Mouse (Mus musculus): Measurements from ENCODE around the gene Pdp2. TPM values are rescaled to one million over a fixed set of nuclear protein-coding genes. Genes with fewer than 3 reads are reported as not detected.
A peak's percentile ranks its signal among the peaks of the same experiment; 100 is the strongest.

The Pdp2 gene
- total RNA-seq, 4 experiments from 2014 or later = 24.1 to 44.1 (median 34.9) TPM

GRCm38 (mm10) chr8:104595773-104596536 lies 4.7 kb downstream of the Pdp2 start:
- no peak for DNase-seq (ENCODE audit: low spot score)

GRCm38 (mm10) chr8:104597656-104598055 lies 6.4 kb downstream of the Pdp2 start:
- DNase-seq (ENCODE audit: low spot score) = no peak

- DNase-seq (ENCODE audit: low spot score) = no peak
Observed at GRCm38 (mm10) chr8:104598496-104598895, 7.2 kb downstream of the Pdp2 start.

DNA sequence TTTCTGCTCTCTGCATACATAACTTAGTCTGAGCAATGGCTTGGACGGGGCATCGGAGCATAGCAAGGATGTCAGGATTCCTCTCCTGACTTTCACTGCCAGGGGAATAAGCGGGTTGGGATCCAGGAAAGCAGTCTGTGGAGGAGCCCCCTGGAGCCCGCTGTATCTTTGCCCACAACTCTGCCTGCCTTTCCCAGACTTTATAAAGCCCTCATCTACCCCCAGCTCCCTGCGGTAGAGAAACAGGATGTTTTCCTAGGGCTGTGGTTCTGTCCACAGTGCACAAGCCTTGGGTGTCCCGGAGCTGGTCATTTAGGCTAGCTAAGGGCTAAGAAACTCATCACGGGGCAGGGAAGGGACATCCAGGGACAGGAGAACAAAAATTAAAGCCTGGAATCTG lies 10.1 kb downstream of the Pdp2 start:
- no peak for DNase-seq (ENCODE audit: low spot score)

- DNase-seq (ENCODE audit: low spot score) = no peak
Observed at GRCm38 (mm10) chr8:104601941-104602371, 10.7 kb downstream of the Pdp2 start.

DNA sequence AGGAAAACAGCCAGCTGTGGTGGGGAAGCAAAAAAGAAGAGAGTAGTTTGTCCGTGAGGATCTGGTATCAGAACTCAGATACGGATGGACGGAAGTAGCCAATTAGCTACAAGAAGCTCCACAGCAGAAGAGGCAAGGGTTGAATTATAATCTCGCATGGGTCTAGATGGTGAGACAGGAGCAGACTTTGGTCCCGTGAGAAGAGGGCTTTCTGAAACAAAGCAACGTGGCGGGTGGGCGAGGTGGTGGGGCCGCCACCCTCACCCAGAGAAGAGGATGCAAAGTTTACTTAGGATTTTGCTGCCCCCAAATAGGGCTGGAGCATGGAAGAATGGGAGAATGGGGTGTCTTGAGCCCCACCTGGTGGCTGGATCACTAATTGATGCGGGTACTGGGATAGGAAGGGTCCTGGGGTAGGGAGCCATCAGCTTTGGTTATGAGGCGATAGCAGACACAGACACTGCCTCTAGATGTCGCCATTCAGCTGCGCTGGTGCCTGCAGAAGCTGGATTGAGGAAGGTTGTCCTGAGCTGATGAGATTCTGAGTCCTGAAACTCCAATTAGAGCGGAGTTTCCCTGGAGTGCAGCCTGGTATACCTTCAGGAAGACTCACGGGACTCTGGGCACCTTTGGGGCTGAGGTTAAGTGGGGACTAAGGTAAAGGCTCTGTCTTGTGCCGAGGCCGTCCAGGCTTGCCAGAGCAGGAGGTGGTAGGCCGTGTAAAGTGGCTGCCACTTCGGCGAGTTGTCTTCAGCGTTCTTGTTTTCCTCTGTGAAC lies 11.4 kb downstream of the Pdp2 start:
- DNase-seq (ENCODE audit: low spot score) = peak; percentile 89

- DNase-seq (ENCODE audit: low spot score) = no peak
Observed at GRCm38 (mm10) chr8:104603245-104603593, 12.0 kb downstream of the Pdp2 start.

DNA sequence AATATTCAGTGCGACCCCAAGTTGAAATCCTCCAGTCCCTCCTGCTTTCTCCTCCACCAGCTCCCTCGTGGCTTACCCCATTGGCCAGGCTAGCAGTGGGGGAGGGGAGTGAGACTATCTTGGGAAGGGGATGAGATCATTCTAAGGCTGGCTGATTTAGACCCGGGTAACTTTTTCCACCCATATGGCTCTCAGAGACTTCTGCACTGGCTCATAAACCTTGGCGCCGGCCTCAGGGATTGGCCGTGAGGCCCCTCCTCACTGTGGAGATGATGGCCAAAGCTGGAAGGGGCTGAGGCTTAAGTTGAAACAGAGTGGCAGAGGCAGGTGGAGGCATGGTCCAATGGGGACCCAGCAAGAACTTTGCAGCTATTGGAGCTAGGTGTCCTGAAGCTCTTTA lies 15.1 kb downstream of the Pdp2 start:
- no peak for DNase-seq (ENCODE audit: low spot score)

DNA sequence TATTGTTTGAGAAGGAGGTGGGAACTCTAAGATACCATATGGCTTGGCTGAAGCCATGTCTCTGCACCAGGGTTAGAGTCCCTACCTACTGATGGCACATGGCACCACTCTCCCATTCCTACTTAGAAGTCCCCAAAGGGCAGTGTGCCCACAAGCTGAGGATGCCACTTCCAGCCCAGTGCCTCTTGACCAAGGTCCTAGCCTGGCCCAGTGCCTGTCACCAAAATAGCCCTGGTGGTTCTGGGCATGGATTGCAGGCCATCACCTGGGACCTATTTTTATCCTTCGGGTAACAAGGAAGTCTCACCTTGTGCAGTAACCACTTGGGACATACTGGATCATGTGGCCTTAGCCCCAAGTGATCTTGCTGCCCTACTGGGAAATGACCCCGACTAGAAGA lies 16.7 kb downstream of the Pdp2 start:
- DNase-seq (ENCODE audit: low spot score) = peak; percentile 78

DNA sequence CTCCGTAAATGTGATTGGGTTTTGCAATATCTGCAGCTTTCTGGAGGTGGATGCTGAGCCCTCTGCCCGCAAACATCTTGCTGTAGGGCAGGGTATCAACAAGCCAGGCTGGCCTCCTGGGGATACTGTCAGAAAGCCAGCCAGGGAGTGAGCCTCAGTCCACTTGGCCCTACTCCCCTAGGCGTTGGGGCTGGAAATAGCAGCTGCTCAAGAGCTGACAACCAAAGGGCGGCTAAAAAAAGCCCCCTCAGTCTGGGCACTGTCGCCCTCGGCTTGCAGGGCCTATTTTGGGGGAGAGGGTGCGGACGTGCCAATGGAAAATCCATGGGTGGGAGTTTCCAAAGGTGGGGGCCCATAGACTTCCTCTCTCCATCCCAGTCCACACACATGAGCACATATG lies 18.0 kb downstream of the Pdp2 start:
- DNase-seq (ENCODE audit: low spot score) = no peak

GRCm38 (mm10) chr8:104610185-104610766 lies 19.0 kb downstream of the Pdp2 start:
- DNase-seq (ENCODE audit: low spot score) = peak; percentile 78

GRCm38 (mm10) chr8:104611613-104612012 lies 20.4 kb downstream of the Pdp2 start:
- no peak for DNase-seq (ENCODE audit: low spot score)

DNA sequence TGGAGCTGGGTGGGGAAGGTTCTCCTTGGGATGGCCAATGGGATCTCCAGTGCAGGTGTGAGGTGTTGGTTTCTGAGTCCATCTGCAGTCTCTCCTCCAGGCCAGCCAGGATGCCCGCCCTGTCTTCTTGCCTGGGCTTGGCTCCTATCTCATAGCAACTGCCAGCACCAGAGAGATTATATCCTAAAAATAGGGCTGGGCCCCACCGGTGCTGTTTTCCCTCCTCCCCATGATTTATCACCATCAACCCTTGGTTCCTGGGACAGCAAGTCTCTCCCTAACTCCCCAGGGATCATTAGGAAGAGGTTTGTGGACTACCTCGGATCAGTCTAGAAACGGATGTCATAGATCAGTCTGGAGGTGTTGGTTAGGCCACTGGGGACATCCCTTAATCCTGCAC lies 21.9 kb downstream of the Pdp2 start:
- DNase-seq (ENCODE audit: low spot score) = no peak

- DNase-seq (ENCODE audit: low spot score) = no peak
Observed at GRCm38 (mm10) chr8:104620765-104621164, 29.5 kb downstream of the Pdp2 start.

DNA sequence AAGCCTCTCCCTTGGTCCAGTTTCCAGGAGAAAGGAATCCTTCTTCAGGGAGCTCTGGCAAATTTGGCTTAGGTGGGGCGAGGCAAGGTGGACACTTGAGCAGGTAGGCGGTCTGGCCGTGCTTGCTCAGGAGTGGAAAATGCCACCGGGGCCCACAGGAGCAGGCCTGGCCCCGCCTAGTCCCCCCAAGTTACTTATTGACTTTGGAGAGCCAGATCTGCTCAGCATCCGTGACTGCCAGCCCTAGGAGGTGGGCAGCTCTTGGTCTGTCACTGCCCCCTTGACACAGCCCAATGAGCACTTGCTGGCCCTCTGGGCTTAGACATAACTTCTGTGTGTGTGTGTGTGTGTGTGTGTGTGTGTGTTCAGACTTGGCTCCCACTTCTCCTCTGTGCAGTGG lies 32.9 kb downstream of the Pdp2 start, which contains the start of gene Cdh16:
Cdh16 (minus strand) TSS at position 236 of the 400 bp plus-strand sequence.
- no peak for DNase-seq (ENCODE audit: low spot score)

DNA sequence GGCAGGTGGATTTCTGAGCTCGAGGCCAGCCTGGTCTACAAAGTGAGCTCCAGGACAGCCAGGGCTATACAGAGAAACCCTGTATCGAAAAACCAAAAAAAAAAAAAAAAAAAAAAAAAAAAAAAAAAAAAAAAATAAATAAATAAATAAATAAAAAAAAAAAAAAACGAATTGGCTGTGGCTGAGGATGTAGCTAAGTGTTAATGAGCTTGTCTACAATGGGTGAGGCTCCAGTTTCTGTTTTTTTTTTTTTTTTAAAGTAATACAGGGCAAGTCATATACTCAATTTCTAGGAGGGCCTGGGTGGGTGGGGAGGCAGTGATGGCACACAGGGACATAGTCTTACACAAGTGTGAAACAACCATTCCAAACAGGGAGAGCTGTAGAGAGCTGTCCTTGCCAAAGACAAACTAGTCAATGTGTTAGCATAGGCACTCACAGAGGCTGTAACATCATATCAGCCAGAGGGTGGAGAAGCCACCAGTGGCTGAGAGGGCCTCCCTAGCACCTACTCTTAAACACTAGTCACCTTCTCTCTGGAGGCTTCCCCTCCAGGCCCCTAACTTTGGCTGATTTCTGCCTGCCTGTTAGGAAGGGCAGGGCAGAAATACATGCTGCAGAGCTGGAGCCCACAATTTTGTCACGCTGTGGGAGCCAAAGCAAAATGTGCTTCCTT lies 36.0 kb downstream of the Pdp2 start:
- no peak for DNase-seq (ENCODE audit: low spot score)

DNA sequence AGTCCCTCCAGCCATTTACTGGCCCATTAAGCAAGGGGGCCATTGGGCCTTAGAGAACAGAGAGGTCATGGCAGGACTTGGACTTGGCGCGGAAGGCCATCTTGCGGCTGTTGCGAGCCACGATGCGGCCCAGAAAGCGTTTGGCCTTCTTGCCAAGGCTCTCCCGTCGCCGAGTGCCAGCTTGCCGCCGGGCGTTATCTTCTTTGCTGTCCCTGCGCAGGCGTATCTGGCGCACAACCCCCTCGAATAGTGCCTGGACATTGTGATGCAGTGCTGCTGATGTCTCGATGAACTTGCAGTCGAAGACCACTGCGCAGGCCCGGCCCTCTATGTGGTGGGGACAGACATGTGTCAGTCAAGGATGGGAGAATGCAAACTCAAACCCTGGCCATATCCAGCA lies 37.2 kb downstream of the Pdp2 start:
- no peak for DNase-seq (ENCODE audit: low spot score)

GRCm38 (mm10) chr8:104629306-104630110 lies 38.3 kb downstream of the Pdp2 start:
- DNase-seq (ENCODE audit: low spot score) = peak; percentile 83

GRCm38 (mm10) chr8:104630111-104630479 lies 38.8 kb downstream of the Pdp2 start:
- DNase-seq (ENCODE audit: low spot score) = no peak

DNA sequence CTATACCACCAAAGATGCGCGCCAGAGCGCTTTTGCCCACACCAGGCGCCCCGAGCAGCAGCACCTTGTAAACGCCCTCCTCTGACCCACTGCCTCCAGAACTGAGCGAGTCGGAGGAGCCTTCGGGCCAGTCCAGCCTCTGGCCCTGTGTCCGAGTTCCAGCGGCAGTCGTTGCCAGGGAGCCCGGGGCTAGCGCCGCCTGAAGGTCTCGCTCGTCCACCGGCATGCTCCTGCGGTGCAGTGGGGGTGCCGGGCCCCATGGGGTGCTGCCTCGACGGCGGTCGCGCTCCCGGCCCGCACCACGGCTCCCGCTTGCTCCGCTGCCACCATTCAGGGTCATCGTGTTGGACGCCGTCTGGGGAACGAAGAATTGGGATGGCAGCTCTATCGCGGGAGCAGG lies 39.3 kb downstream of the Pdp2 start:
- no peak for DNase-seq (ENCODE audit: low spot score)

DNA sequence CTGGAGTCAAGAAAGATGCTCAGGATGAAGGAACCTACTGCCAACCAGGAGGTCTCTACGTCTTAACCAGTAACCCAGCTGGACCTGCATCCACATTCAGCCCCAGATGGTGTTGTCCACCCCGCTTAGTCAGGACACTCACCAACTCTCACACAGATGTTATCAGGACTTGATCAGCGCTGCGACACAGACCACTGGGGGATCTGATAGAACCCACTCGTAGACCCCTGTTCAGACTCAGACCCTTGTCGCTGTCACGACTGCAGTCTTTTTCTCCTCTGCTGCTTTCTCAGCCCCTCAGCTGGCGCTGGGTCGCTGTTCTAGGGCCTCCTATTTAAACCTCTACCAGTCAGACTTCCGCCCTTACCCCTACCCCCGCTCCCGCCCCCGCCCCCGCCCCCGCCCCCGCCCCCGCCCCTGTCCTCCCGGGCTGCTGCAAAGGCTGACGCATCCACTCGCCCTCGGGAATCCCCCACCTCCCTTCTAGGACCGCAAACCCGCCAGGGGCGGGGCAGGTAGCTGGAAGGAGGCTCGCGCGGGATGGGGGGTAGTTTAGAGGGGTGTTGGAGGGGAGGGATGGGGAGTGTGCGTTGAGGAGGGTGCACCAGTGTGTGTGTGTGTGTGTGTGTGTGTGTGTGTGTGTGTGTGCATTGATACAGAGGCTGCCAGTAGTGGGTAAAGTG lies 39.9 kb downstream of the Pdp2 start, which contains the start of gene Rrad:
Rrad (minus strand) TSS at position 347 of the 683 bp plus-strand sequence.
- DNase-seq (ENCODE audit: low spot score) = no peak
